Mouse (Mus musculus) bone marrow macrophage, adult 2 months (primary cell): ENCODE measurements around the gene Entpd3.

Source experiments
- CTCF ChIP-seq: IDR thresholded peaks from 2 replicates; pipeline ENCODE4 v1.5.1; 2012; ENCODE audit warnings: low read depth, mild to moderate bottlenecking, low read length, moderate library complexity
- POLR2A ChIP-seq: IDR thresholded peaks from 2 replicates; pipeline ENCODE4 v1.6.1; 2012; ENCODE audit warnings: mild to moderate bottlenecking, low read depth, low read length, borderline replicate concordance

- TF ChIP-seq POLR2A, result no peak
- TF ChIP-seq CTCF, result no peak
These were observed 6.9 kb downstream of the Entpd3 start for GRCm38 (mm10) chr9:120546482-120546881.
